Mouse (Mus musculus) heart, postnatal 0 days (tissue): Measurements from ENCODE around the gene Gm33543. TPM values are rescaled to one million over a fixed set of nuclear protein-coding genes. Genes with fewer than 3 reads are reported as not detected.

Source experiments
- ATAC-seq: fragments of 200-750 bp; cut with Nextera tagmentation; 2 replicates; pipeline ENCODE4 v1.8.0; 2017; ENCODE audit warnings: low read depth, moderate number of reproducible peaks, moderate library complexity; ENCODE audit not compliant: insufficient read depth
- DNase-seq: peaks from one replicate; pipeline ENCODE4 v3.0.0-alpha.2; 2016; ENCODE audit warnings: low spot score
- H3K27ac ChIP-seq: fragments of 300-500 bp; sonication (generic); 2 replicates; pipeline ENCODE4 v1.5.1; 2014; ENCODE audit warnings: low read depth, mild to moderate bottlenecking
- H3K27me3 ChIP-seq: fragments of 300-500 bp; sonication (generic); 2 replicates; pipeline ENCODE4 v1.6.1; 2014; ENCODE audit warnings: low read length, mixed read lengths; ENCODE audit not compliant: control insufficient read depth, insufficient read depth
- H3K36me3 ChIP-seq: fragments of 300-500 bp; sonication (generic); replicated peaks from 2 replicates; pipeline ENCODE4 v1.6.1; 2014; ENCODE audit warnings: low read length, mixed read lengths; ENCODE audit not compliant: control insufficient read depth, insufficient read depth
- H3K4me1 ChIP-seq: fragments of 300-500 bp; sonication (generic); 2 replicates; pipeline ENCODE4 v1.6.1; 2014; ENCODE audit warnings: antibody characterized with exemption; ENCODE audit not compliant: control insufficient read depth, insufficient read depth
- H3K4me2 ChIP-seq: fragments of 300-500 bp; sonication (generic); 2 replicates; pipeline ENCODE4 v1.6.1; 2014; ENCODE audit warnings: low read depth, mild to moderate bottlenecking, low read length, moderate library complexity
- H3K4me3 ChIP-seq: fragments of 300-500 bp; sonication (generic); 2 replicates; pipeline ENCODE4 v1.5.1; 2014; ENCODE audit warnings: low read depth, low read length
- H3K9ac ChIP-seq: fragments of 300-500 bp; sonication (generic); replicated peaks from 2 replicates; pipeline ENCODE4 v1.6.1; 2014; ENCODE audit warnings: low read depth, low read length, mixed read lengths
- H3K9me3 ChIP-seq: fragments of 300-500 bp; sonication (generic); replicated peaks from 2 replicates; pipeline ENCODE4 v1.6.1; 2016; ENCODE audit warnings: low read length; ENCODE audit not compliant: control insufficient read depth
- CTCF ChIP-seq: IDR thresholded peaks from 2 replicates; pipeline ENCODE4 v1.5.1; 2016; ENCODE audit warnings: antibody characterized with exemption, control low read depth, low read depth
- EP300 ChIP-seq: IDR thresholded peaks from 2 replicates; pipeline ENCODE4 v1.6.1; 2016; ENCODE audit warnings: antibody characterized with exemption, low read depth
- WGBS: fragments of 180-500 bp; shearing (Covaris S2); extraction: QIAGEN DNeasy Blood & Tissue Kit; methylation state at CpG from one replicate; pipeline ENCODE4 v1.1.7; 2014; 5-methylcytosine and 5-hydroxymethylcytosine counted together
- polyA plus RNA-seq: library from polyadenylated mRNA; unstranded; fragments of >200 nt; fragmentation: Nextera tagmentation; extraction: Ambion mirVana; gene quantifications from 2 replicates; pipeline ENCODE4 v1.2.1, GENCODE M21; 2015
- total RNA-seq: library from RNA; depleted of rRNA; stranded (reverse); fragments of >200 nt; gene quantifications from 2 replicates; pipeline ENCODE4 v1.2.3, GENCODE M21; 2014; ENCODE audit warnings: low replicate concordance

Gm33543 gene
- total and polyA plus RNA-seq, 2 experiments from 2014 or later, result 0.55 TPM; not detected in 1

DNA sequence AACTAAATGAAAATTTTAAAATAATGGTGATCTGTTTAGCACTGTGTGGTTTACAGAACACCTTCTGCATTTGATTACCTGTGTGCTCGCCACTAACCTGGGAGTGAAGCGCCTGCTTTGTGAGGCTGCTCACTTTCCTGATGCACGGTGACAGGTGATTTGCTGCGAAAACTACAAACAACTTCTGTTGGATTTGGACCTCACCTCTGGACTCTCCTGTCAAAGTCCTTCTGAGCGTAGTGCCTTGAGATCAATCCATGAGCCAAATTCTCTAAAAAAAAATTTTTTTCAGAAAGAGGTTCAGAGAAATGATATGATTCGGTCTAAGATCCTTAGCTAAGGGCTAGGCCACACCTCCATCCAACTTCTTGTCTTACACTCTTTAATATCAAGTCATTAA is 28.4 kb downstream of the Gm33543 start:
- Histone ChIP-seq H3K36me3 (no peaks in the 10 kb centered on the region), H3K27me3 (no peaks in the 10 kb centered on the region), H3K27ac (no peak overlapping the region), H3K4me3 (no peak overlapping the region), H3K4me1 (no peaks in the 10 kb centered on the region; the same call in 1 of the 2 replicates), H3K4me2 (no peak overlapping the region), H3K9me3 (no peaks in the 10 kb centered on the region), H3K9ac (no peak overlapping the region)
- WGBS, result 96% methylated on average over 6 of the region's 6 CpGs
- ATAC-seq (no peak), DNase-seq (no peak)
- TF ChIP-seq CTCF, result no peak
- no peak for TF ChIP-seq EP300

DNA sequence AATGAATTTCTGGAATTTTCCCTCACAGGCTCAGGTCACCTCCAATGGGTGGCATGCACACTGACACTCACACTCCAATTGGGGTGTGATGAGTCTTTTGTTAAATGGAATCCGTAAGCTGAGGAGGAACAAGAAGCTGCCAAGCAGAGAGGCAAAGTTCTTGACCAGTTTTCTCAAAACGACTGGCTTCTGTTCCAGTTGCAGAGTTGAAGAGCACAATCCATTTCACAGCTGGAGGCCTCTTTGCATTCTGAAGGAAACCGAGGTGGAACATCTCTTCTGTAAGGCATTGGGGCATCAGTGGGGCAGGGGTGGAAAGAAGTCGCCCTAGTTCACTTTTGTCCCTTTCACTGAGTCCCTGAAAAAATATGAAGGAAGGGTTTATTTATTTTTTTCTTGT is 30.9 kb downstream of the Gm33543 start:
- no peak for TF ChIP-seq EP300
- no peak for TF ChIP-seq CTCF
- DNase-seq (no peak), ATAC-seq (no peak)
- no peak overlapping the region for H3K4me3 ChIP-seq
- 65% methylated on average over 4 of the region's 4 CpGs for WGBS
- no peak overlapping the region for H3K27ac ChIP-seq
- H3K27me3 ChIP-seq, result no peaks in the 10 kb centered on the region
- no peak overlapping the region for H3K9ac ChIP-seq
- no peaks in the 10 kb centered on the region for H3K36me3 ChIP-seq
- no peaks in the 10 kb centered on the region for H3K4me1 ChIP-seq
- no peaks in the 10 kb centered on the region for H3K9me3 ChIP-seq
- no peak overlapping the region for H3K4me2 ChIP-seq

DNA sequence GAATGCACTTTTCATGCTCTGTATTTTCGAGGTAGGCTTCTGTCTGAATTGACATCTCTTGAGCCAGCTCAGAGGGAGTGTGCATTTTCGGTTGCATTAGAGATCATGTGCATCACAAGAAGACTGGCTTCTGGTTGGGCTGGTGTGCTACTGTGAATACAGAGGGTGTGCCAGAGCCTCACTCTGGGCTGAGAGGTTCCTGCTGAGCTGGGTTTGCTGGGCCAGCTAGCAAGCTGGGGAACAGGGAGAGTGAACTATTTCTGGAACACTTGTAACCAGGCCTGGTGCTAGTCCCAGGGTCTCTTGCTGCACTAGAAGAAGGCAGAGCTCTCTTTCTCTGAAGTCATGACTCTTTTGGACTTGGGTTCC is 41.3 kb downstream of the Gm33543 start:
- Histone ChIP-seq H3K4me2 (no peak overlapping the region), H3K36me3 (no peaks in the 10 kb centered on the region), H3K9ac (no peak overlapping the region), H3K4me3 (no peak overlapping the region), H3K27ac (peak overlapping the region; percentile 48), H3K27me3 (no peaks in the 10 kb centered on the region), H3K4me1 (peaks cover 12% of the 10 kb centered on the region; the same call in 1 of the 2 replicates), H3K9me3 (no peaks in the 10 kb centered on the region)
- 35% methylated on average over 2 of the region's 2 CpGs for WGBS
- DNase-seq (peak; percentile 54), ATAC-seq (peak; percentile 69)
- no peak for TF ChIP-seq EP300
- no peak for TF ChIP-seq CTCF

DNA sequence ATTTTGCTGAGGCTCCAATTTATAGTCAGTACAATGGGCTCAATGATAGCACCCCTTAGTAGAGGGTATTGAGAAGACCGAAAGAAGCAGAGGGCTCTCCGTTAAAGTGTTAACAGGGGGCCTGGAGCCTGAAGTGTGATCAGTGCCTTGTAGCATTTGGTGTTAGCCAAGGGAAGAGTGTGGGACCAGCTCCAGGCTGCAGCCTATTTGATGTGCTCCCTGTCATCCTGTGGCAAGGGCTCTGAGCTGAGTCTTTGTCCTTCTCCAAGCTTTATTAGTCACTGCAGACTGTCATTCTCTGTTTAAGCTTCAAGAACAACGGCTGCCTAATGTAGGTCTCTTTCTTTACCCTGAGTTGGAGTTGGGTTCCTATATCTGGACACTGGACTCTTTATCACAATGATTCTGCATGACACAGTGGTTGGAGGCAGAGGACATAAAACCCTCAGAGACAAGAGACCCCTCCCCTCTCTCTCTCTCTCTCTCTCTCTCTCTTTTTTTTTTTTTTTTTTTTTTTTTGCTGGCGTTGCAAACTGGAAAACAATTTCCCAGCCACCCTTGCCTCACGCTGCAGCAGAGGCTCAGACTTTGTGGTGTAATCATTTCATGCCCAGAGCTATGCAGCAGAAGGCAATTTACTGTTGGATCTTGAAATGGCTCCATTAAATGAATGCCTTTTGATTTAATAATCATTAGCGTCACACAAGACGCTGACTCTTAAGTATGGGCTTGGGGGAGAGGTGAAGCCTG is 41.9 kb downstream of the Gm33543 start:
- DNase-seq, result no peak
- H3K4me1 ChIP-seq, result peaks cover 12% of the 10 kb centered on the region; the same call in 1 of the 2 replicates
- no peaks in the 10 kb centered on the region for H3K27me3 ChIP-seq
- TF ChIP-seq CTCF (no peak), EP300 (no peak)
- no peak for ATAC-seq
- no peak overlapping the region for H3K4me3 ChIP-seq
- no peaks in the 10 kb centered on the region for H3K36me3 ChIP-seq
- peak overlapping the region; percentile 48; the same call in 1 of the 2 replicates for H3K27ac ChIP-seq
- no peak overlapping the region for H3K4me2 ChIP-seq
- 57% methylated on average over 7 of the region's 7 CpGs for WGBS
- H3K9me3 ChIP-seq, result no peaks in the 10 kb centered on the region
- H3K9ac ChIP-seq, result no peak overlapping the region

DNA sequence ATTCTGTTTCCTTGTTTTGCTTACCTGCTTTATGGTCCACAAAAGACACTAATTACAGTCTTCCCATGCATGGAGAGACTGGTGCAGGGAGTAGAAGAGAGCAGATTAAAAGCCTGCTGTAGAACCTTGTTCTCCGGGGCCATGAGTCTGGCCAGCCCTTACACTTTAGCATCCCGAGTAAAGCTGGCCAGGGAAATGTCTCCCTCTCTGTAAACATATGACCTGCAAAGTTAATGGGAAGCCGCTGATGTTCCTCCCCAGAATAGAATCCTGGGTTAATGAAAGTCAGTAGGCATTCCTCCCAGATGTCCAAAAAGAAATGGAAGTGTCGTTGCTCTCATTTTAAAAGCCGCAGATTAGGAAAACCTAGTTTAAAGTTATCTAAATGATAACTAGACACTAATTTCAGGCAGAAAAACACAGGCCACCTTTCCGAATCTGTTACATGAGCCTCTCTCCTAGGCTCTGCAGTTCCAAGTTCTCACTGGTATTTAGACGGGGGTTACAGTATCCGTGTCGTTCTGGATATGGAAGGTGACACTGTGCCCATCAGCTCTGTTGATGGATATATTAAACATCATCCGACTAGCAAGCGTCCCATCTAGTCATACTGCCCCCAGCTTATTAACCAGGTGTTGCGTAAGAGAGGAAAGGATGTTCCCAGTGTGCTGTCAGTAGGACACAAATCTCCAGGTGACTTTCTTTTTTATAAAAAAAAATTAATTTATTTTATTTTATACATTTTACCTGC is 44.9 kb downstream of the Gm33543 start:
- 86% methylated on average over 12 of the region's 12 CpGs for WGBS
- Histone ChIP-seq H3K4me3 (no peak overlapping the region), H3K27me3 (no peaks in the 10 kb centered on the region), H3K4me1 (peaks cover 12% of the 10 kb centered on the region; the same call in 1 of the 2 replicates), H3K27ac (no peak overlapping the region), H3K4me2 (no peak overlapping the region), H3K9me3 (no peaks in the 10 kb centered on the region), H3K36me3 (no peaks in the 10 kb centered on the region), H3K9ac (no peak overlapping the region)
- TF ChIP-seq EP300, result no peak
- TF ChIP-seq CTCF, result no peak
- no peak for DNase-seq
- ATAC-seq, result no peak
